Mouse (Mus musculus) frontal cortex, postnatal 25 days (tissue): ENCODE measurements at regions not wholly inside any gene's neighbourhood (a gene's known extent, or its start where the extent isn't known, plus 50 kb on each side); places are given as distances from the start of the nearest gene placed in this dataset.

Experiments used
- DNase-seq, 2 experiments: peaks; one replicate each; pipeline ENCODE4 v3.0.0; 2022; ENCODE audit warnings: low spot score in 2 of 2

- no peak for DNase-seq
These were observed 630.9 kb upstream of the Lcorl start for GRCm38 (mm10) chr5:46488140-46488942.

GRCm38 (mm10) chr5:46486740-46487326, 629.4 kb upstream of the Lcorl start:
- no peak for DNase-seq

GRCm38 (mm10) chr5:46456356-46456755, 598.9 kb upstream of the Lcorl start:
- no peak for DNase-seq

GRCm38 (mm10) chr5:46448274-46448673, 590.9 kb upstream of the Lcorl start:
- DNase-seq = no peak

- DNase-seq = no peak
These were observed 588.4 kb upstream of the Lcorl start for GRCm38 (mm10) chr5:46445844-46446243.

GRCm38 (mm10) chr5:46445122-46445521, 587.7 kb upstream of the Lcorl start:
- no peak for DNase-seq

- peak in 1 of 2 experiments; percentile 12 for DNase-seq
These were observed 586.5 kb upstream of the Lcorl start for GRCm38 (mm10) chr5:46443805-46444340.

- no peak for DNase-seq
These were observed 585.3 kb upstream of the Lcorl start for GRCm38 (mm10) chr5:46442600-46443248.

GRCm38 (mm10) chr5:46441716-46442115, 584.3 kb upstream of the Lcorl start:
- DNase-seq = no peak

GRCm38 (mm10) chr5:46431644-46432367, 574.4 kb upstream of the Lcorl start:
- no peak for DNase-seq

- DNase-seq = no peak
These were observed 565.3 kb upstream of the Lcorl start for GRCm38 (mm10) chr5:46422738-46423137.

GRCm38 (mm10) chr5:46406969-46407368, 549.6 kb upstream of the Lcorl start:
- DNase-seq = no peak

GRCm38 (mm10) chr5:46406404-46406803, 549.0 kb upstream of the Lcorl start:
- no peak for DNase-seq

GRCm38 (mm10) chr5:46386591-46386990, 529.2 kb upstream of the Lcorl start:
- DNase-seq = no peak

GRCm38 (mm10) chr5:46367328-46367727, 509.9 kb upstream of the Lcorl start:
- DNase-seq = no peak

GRCm38 (mm10) chr5:46363661-46364060, 506.2 kb upstream of the Lcorl start:
- DNase-seq = no peak

GRCm38 (mm10) chr5:46361637-46362036, 504.2 kb upstream of the Lcorl start:
- no peak for DNase-seq

- no peak for DNase-seq
These were observed 491.0 kb upstream of the Lcorl start for GRCm38 (mm10) chr5:46348448-46348847.

GRCm38 (mm10) chr5:46347368-46348083, 490.1 kb upstream of the Lcorl start:
- DNase-seq = peak; percentile 69 to 81

- DNase-seq = no peak
These were observed 481.0 kb upstream of the Lcorl start for GRCm38 (mm10) chr5:46338461-46338860.

- no peak for DNase-seq
These were observed 473.5 kb upstream of the Lcorl start for GRCm38 (mm10) chr5:46330880-46331279.
